Mouse (Mus musculus) heart, embryonic 14.5 days (tissue): Measurements from ENCODE around the gene Spen. TPM values are rescaled to one million over a fixed set of nuclear protein-coding genes. Genes with fewer than 3 reads are reported as not detected.
A peak's percentile ranks its signal among the peaks of the same experiment; 100 is the strongest.

Experiments used
- ATAC-seq: fragments of 200-750 bp; cut with Nextera tagmentation; 2 replicates; pipeline ENCODE4 v1.8.0; 2017; ENCODE audit warnings: low read depth, moderate TSS enrichment; ENCODE audit not compliant: insufficient number of reproducible peaks, insufficient read depth, low FRiP score
- H3K27ac ChIP-seq, 2 experiments: fragments of 200-500 bp in 1 of 2; fragments of 300-500 bp in 1 of 2; sonication (generic) in 1 of 2; replicated peaks in 1 of 2; 2 replicates each; pipeline ENCODE4 v1.5.1; 2012 to 2014; ENCODE audit warnings: low read depth in 2 of 2, low read length in 2 of 2, control low read depth in 1 of 2, mild to moderate bottlenecking in 1 of 2, mixed read lengths in 1 of 2; ENCODE audit not compliant: control insufficient read depth in 1 of 2, insufficient read depth in 1 of 2
- H3K27me3 ChIP-seq: fragments of 300-500 bp; sonication (generic); 2 replicates; pipeline ENCODE4 v1.6.1; 2014; ENCODE audit warnings: mild to moderate bottlenecking, low read length, control low read depth; ENCODE audit not compliant: control insufficient read depth, insufficient read depth
- H3K36me3 ChIP-seq: fragments of 300-500 bp; sonication (generic); 2 replicates; pipeline ENCODE4 v1.6.1; 2014; ENCODE audit warnings: mild to moderate bottlenecking, control low read depth, low read length, mixed read lengths; ENCODE audit not compliant: control insufficient read depth, insufficient read depth
- H3K4me1 ChIP-seq, 2 experiments: fragments of 200-500 bp in 1 of 2; fragments of 300-500 bp in 1 of 2; sonication (generic) in 1 of 2; 2 replicates each; pipeline ENCODE4 v1.6.1; 2012 to 2014; ENCODE audit warnings: low read length in 2 of 2, control low read depth in 1 of 2, mixed read lengths in 1 of 2; ENCODE audit not compliant: control insufficient read depth in 2 of 2, insufficient read depth in 2 of 2
- H3K4me2 ChIP-seq: fragments of 300-500 bp; sonication (generic); 2 replicates; pipeline ENCODE4 v1.6.1; 2014; ENCODE audit warnings: mild to moderate bottlenecking, low read length
- H3K4me3 ChIP-seq, 2 experiments: fragments of 200-500 bp in 1 of 2; fragments of 300-500 bp in 1 of 2; sonication (generic) in 1 of 2; 2 replicates each; pipeline ENCODE4 v1.5.1; 2012 to 2014; ENCODE audit warnings: low read length in 2 of 2, mild to moderate bottlenecking in 2 of 2, control low read depth in 1 of 2, low read depth in 1 of 2, moderate library complexity in 1 of 2; ENCODE audit not compliant: control insufficient read depth in 1 of 2, insufficient read depth in 1 of 2
- H3K9ac ChIP-seq: fragments of 300-500 bp; sonication (generic); 2 replicates; pipeline ENCODE4 v1.6.1; 2014; ENCODE audit warnings: mild to moderate bottlenecking, low read length
- H3K9me3 ChIP-seq: fragments of 300-500 bp; sonication (generic); 2 replicates; pipeline ENCODE4 v1.6.1; 2016; ENCODE audit warnings: low read length, control low read depth; ENCODE audit not compliant: control insufficient read depth
- WGBS: fragments of 180-500 bp; shearing (Covaris S2); extraction: QIAGEN DNeasy Blood & Tissue Kit; methylation state at CpG from one replicate; pipeline ENCODE4 v1.1.7; 2014; 5-methylcytosine and 5-hydroxymethylcytosine counted together
- polyA plus RNA-seq: library from polyadenylated mRNA; unstranded; fragments of >200 nt; fragmentation: Nextera tagmentation; extraction: Ambion mirVana; gene quantifications from 2 replicates; pipeline ENCODE4 v1.2.1, GENCODE M21; 2014

Gene Spen
- polyA plus RNA-seq, 1 experiment from 2014 or later = 9.6 TPM

- peak; percentile 4; the same call in 1 of the 2 replicates for ATAC-seq
- peak overlapping the region; percentile 91 for H3K4me2 ChIP-seq
- H3K9me3 ChIP-seq = no peaks in the 10 kb centered on the region
- H3K4me3 ChIP-seq = peak overlapping the region; percentile 95 to 98
- H3K27ac ChIP-seq = peak overlapping the region; percentile 84 to 99
- under 1% methylated on average over 89 of the region's 101 CpGs for WGBS
- peaks cover 8 to 40% of the 10 kb centered on the region in 2 experiments for H3K4me1 ChIP-seq
- no peaks in the 10 kb centered on the region for H3K36me3 ChIP-seq
- peak overlapping the region; percentile 97 for H3K9ac ChIP-seq
- no peaks in the 10 kb centered on the region for H3K27me3 ChIP-seq
These were observed 540 bp downstream of the Spen start for GRCm38 (mm10) chr4:141537706-141538407.

GRCm38 (mm10) chr4:141537226-141537610 lies 1.2 kb downstream of the Spen start:
- no peak for ATAC-seq
- peak overlapping the region; percentile 95 to 98 for H3K4me3 ChIP-seq
- under 1% methylated on average over 14 of the region's 14 CpGs for WGBS
- H3K9ac ChIP-seq = peak overlapping the region; percentile 97
- H3K9me3 ChIP-seq = no peaks in the 10 kb centered on the region
- no peaks in the 10 kb centered on the region for H3K27me3 ChIP-seq
- H3K4me1 ChIP-seq = peaks cover 8 to 40% of the 10 kb centered on the region in 2 experiments
- H3K4me2 ChIP-seq = peak overlapping the region; percentile 91
- H3K36me3 ChIP-seq = no peaks in the 10 kb centered on the region
- peak overlapping the region; percentile 84 to 99 for H3K27ac ChIP-seq

GRCm38 (mm10) chr4:141536291-141537225 lies 1.8 kb downstream of the Spen start:
- Histone ChIP-seq H3K4me2 (peak overlapping the region; percentile 91), H3K36me3 (no peaks in the 10 kb centered on the region), H3K27me3 (no peaks in the 10 kb centered on the region), H3K9ac (peak overlapping the region; percentile 97), H3K27ac (peak overlapping the region; percentile 84 to 99), H3K9me3 (no peaks in the 10 kb centered on the region), H3K4me1 (peaks cover 8 to 37% of the 10 kb centered on the region in 2 experiments), H3K4me3 (peak overlapping the region; percentile 95 to 98)
- ATAC-seq = no peak
- WGBS = under 1% methylated on average over 61 of the region's 61 CpGs

DNA sequence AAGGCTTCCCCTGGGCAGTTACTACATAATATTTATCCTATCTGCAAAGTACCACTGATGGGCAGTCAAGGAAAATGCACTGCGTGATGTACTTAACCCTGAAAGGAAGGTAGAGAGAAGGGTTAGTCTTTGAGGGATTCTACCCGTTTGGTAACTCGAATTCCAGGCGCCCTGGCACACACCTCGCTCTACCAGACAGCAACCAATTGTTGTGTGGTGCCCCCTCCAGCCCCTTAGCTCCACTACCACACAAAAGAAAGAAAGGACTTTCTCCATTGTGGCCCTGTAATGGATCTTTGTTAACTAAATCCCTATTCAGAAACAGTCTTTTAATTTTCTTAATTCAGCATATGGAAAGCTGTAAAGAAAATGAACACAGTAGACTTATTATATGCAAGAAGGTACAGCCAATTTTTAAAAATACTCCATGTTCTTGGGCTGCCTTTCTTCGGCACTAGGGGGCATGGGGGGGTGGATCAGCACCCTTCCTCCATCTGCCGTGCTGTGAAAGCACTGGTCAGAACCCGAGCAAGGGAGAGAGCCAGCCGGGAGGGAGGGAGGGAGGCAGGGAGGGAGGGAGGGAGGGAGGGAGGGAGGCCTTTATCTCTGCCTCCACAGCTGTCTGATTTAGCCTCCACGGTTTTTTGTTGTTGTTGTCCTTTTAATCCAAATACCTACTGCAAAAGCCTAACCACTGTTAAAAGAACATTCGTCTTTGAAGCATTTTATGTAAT lies 3.3 kb downstream of the Spen start:
- 29% methylated on average over 9 of the region's 11 CpGs for WGBS
- no peaks in the 10 kb centered on the region for H3K9me3 ChIP-seq
- peaks cover 3% of the 10 kb centered on the region for H3K36me3 ChIP-seq
- ATAC-seq = no peak
- H3K27ac ChIP-seq = peak overlapping the region; percentile 61 to 99; a peak in 3 of 4 replicates
- H3K27me3 ChIP-seq = no peaks in the 10 kb centered on the region
- peaks cover 8 to 39% of the 10 kb centered on the region in 2 experiments for H3K4me1 ChIP-seq
- H3K9ac ChIP-seq = peak overlapping the region; percentile 97
- peak overlapping the region; percentile 91 for H3K4me2 ChIP-seq
- peak overlapping the region in 1 of 2 experiments; percentile 95; a peak in 2 of 4 replicates for H3K4me3 ChIP-seq

GRCm38 (mm10) chr4:141530979-141531378 lies 7.4 kb downstream of the Spen start:
- no peak overlapping the region for H3K9ac ChIP-seq
- no peaks in the 10 kb centered on the region for H3K9me3 ChIP-seq
- H3K27ac ChIP-seq = no peak overlapping the region
- WGBS = 85% methylated on average over 15 of the region's 15 CpGs
- no peaks in the 10 kb centered on the region for H3K27me3 ChIP-seq
- H3K4me3 ChIP-seq = no peak overlapping the region
- no peak for ATAC-seq
- H3K36me3 ChIP-seq = peaks cover 3% of the 10 kb centered on the region
- H3K4me2 ChIP-seq = no peak overlapping the region
- peaks cover 13 to 47% of the 10 kb centered on the region in 2 experiments for H3K4me1 ChIP-seq

- ATAC-seq = no peak
- Histone ChIP-seq H3K4me1 (peaks cover 9 to 42% of the 10 kb centered on the region in 2 experiments), H3K27ac (no peak overlapping the region), H3K9me3 (no peaks in the 10 kb centered on the region), H3K4me2 (no peak overlapping the region), H3K36me3 (peaks cover 3% of the 10 kb centered on the region), H3K9ac (no peak overlapping the region), H3K27me3 (no peaks in the 10 kb centered on the region), H3K4me3 (no peak overlapping the region)
- WGBS = 82% methylated on average over 11 of the region's 11 CpGs
These were observed 9.5 kb downstream of the Spen start for GRCm38 (mm10) chr4:141528938-141529337.
